Mouse (Mus musculus) heart, embryonic 13.5 days (tissue): ENCODE results near the gene Wdr77. TPM values are rescaled to one million over a fixed set of nuclear protein-coding genes. Genes with fewer than 3 reads are reported as not detected.
"Not testable (repeated sequence)": the region's sequence is repeated elsewhere in the genome, so short reads cannot be mapped to it uniquely, and the experiment has no call there.

Experiments
- ATAC-seq: fragments of 200-750 bp; cut with Nextera tagmentation; 2 replicates; pipeline ENCODE4 v1.8.0; 2017; ENCODE audit warnings: moderate TSS enrichment; ENCODE audit not compliant: insufficient number of reproducible peaks, low FRiP score, low TSS enrichment; ENCODE audit errors: extremely low read depth
- H3K27ac ChIP-seq: fragments of 300-500 bp; sonication (generic); replicated peaks from 2 replicates; pipeline ENCODE4 v1.5.1; 2015; ENCODE audit warnings: moderate library complexity, mild to moderate bottlenecking, inconsistent platforms
- H3K27me3 ChIP-seq: fragments of 300-500 bp; sonication (generic); replicated peaks from 2 replicates; pipeline ENCODE4 v1.6.1; 2015; ENCODE audit warnings: mild to moderate bottlenecking, inconsistent platforms
- H3K36me3 ChIP-seq: fragments of 300-500 bp; sonication (generic); 2 replicates; pipeline ENCODE4 v1.6.1; 2015; ENCODE audit warnings: mild to moderate bottlenecking, inconsistent platforms
- H3K4me1 ChIP-seq: fragments of 300-500 bp; sonication (generic); 2 replicates; pipeline ENCODE4 v1.6.1; 2015; ENCODE audit warnings: inconsistent platforms
- H3K4me2 ChIP-seq: fragments of 300-500 bp; sonication (generic); 2 replicates; pipeline ENCODE4 v1.6.1; 2015; ENCODE audit warnings: inconsistent platforms, mild to moderate bottlenecking, moderate library complexity
- H3K4me3 ChIP-seq: fragments of 300-500 bp; sonication (generic); 2 replicates; pipeline ENCODE4 v1.5.1; 2015; ENCODE audit warnings: moderate library complexity, mild to moderate bottlenecking, inconsistent platforms
- H3K9ac ChIP-seq: fragments of 300-500 bp; sonication (generic); 2 replicates; pipeline ENCODE4 v1.6.1; 2015; ENCODE audit warnings: inconsistent platforms, mild to moderate bottlenecking, moderate library complexity
- H3K9me3 ChIP-seq: fragments of 300-500 bp; sonication (generic); 2 replicates; pipeline ENCODE4 v1.6.1; 2016; ENCODE audit warnings: inconsistent platforms
- WGBS: fragments of 180-500 bp; shearing (Covaris S2); methylation state at CpG from one replicate; pipeline ENCODE4 v1.1.7; 2015; ENCODE audit warnings: mixed read lengths; 5-methylcytosine and 5-hydroxymethylcytosine counted together
- polyA plus RNA-seq: library from polyadenylated mRNA; unstranded; fragments of >200 nt; fragmentation: Nextera tagmentation; extraction: Ambion mirVana; gene quantifications from 2 replicates; pipeline ENCODE4 v1.2.1, GENCODE M21; 2015

Gene Wdr77
- polyA plus RNA-seq, 1 experiment from 2014 or later = 87.2 TPM

- peak overlapping the region; percentile 89 for H3K4me2 ChIP-seq
- peaks cover 39% of the 10 kb centered on the region for H3K4me1 ChIP-seq
- H3K9ac ChIP-seq = peak overlapping the region; percentile 100
- H3K4me3 ChIP-seq = peak overlapping the region; percentile 96
- H3K27ac ChIP-seq = peak overlapping the region; percentile 95
- no peaks in the 10 kb centered on the region for H3K27me3 ChIP-seq
- H3K36me3 ChIP-seq = peaks cover 56% of the 10 kb centered on the region
- no peaks in the 10 kb centered on the region for H3K9me3 ChIP-seq
- ATAC-seq = no peak
- WGBS = 35% methylated on average over 5 of the region's 5 CpGs
Observed at GRCm38 (mm10) chr3:105958204-105958603, 965 bp upstream of the Wdr77 start.

- Histone ChIP-seq H3K4me1 (peaks cover 39% of the 10 kb centered on the region), H3K4me2 (peak overlapping the region; percentile 94), H3K27ac (peak overlapping the region; percentile 62), H3K27me3 (no peaks in the 10 kb centered on the region), H3K4me3 (peak overlapping the region; percentile 96), H3K36me3 (peaks cover 57% of the 10 kb centered on the region), H3K9ac (peak overlapping the region; percentile 96), H3K9me3 (no peaks in the 10 kb centered on the region)
- under 1% methylated on average over 26 of the region's 26 CpGs for WGBS
- peak; percentile 59 for ATAC-seq
Observed at GRCm38 (mm10) chr3:105959585-105959984, 416 bp downstream of the Wdr77 start.

GRCm38 (mm10) chr3:105959999-105960398 lies 830 bp downstream of the Wdr77 start, which contains the start of gene Atp5f1:
TSS of gene Atp5f1 (minus strand) at chr3:105960099.
- WGBS = 4% methylated on average over 6 of the region's 6 CpGs

GRCm38 (mm10) chr3:105960700-105961099 lies 1.5 kb downstream of the Wdr77 start:
- H3K4me1 ChIP-seq = peaks cover 35% of the 10 kb centered on the region
- peak overlapping the region; percentile 94 for H3K4me2 ChIP-seq
- WGBS = 96% methylated on average over 2 of the region's 2 CpGs
- H3K27ac ChIP-seq = no peak overlapping the region
- no peak for ATAC-seq
- no peaks in the 10 kb centered on the region for H3K9me3 ChIP-seq
- peak overlapping the region; percentile 96 for H3K4me3 ChIP-seq
- H3K27me3 ChIP-seq = no peaks in the 10 kb centered on the region
- no peak overlapping the region for H3K9ac ChIP-seq
- peaks cover 61% of the 10 kb centered on the region for H3K36me3 ChIP-seq

More at GRCm38 (mm10) chr3:105959999-105960398, 830 bp downstream of the Wdr77 start, which contains the start of gene Atp5f1:
- Histone ChIP-seq H3K4me1 (peaks cover 35% of the 10 kb centered on the region), H3K4me2 (peak within 1 kb of the TSS; percentile 94), H3K4me3 (peak within 1 kb of the TSS; percentile 96), H3K36me3 (peaks cover 57% of the 10 kb centered on the region), H3K27ac (peak within 1 kb of the TSS; percentile 95), H3K9me3 (no peaks in the 10 kb centered on the region), H3K9ac (peak within 1 kb of the TSS; percentile 100), H3K27me3 (no peaks in the 10 kb centered on the region)
- ATAC-seq = no peak

- H3K27ac ChIP-seq = no peak overlapping the region
- no peak overlapping the region for H3K9ac ChIP-seq
- no peak overlapping the region for H3K4me2 ChIP-seq
- no peak overlapping the region for H3K4me3 ChIP-seq
- H3K27me3 ChIP-seq = no peaks in the 10 kb centered on the region
- ATAC-seq = no peak
- WGBS = 78% methylated on average over 5 of the region's 5 CpGs
- no peaks in the 10 kb centered on the region for H3K4me1 ChIP-seq
- peaks cover 42% of the 10 kb centered on the region for H3K36me3 ChIP-seq
- H3K9me3 ChIP-seq = no peaks in the 10 kb centered on the region
Observed at GRCm38 (mm10) chr3:105971831-105972446, 12.8 kb downstream of the Wdr77 start.

- Histone ChIP-seq H3K4me1 (no peaks in the 10 kb centered on the region), H3K9ac (no peak within 1 kb of the TSS), H3K36me3 (peaks cover 27% of the 10 kb centered on the region), H3K27me3 (no peaks in the 10 kb centered on the region), H3K4me3 (no peak within 1 kb of the TSS), H3K4me2 (no peak within 1 kb of the TSS), H3K27ac (no peak within 1 kb of the TSS), H3K9me3 (no peaks in the 10 kb centered on the region)
- WGBS = 82% methylated on average over 3 of the region's 3 CpGs
- no peak for ATAC-seq
Observed at GRCm38 (mm10) chr3:105973411-105973810, 14.2 kb downstream of the Wdr77 start, which contains the start of gene Ovgp1. TSS of gene Ovgp1 (plus strand) at chr3:105973711.

GRCm38 (mm10) chr3:105974174-105974573 lies 15.0 kb downstream of the Wdr77 start:
- Histone ChIP-seq H3K4me1 (no peaks in the 10 kb centered on the region), H3K9ac (no peak overlapping the region), H3K4me3 (no peak overlapping the region), H3K27me3 (no peaks in the 10 kb centered on the region), H3K27ac (no peak overlapping the region), H3K9me3 (no peaks in the 10 kb centered on the region), H3K4me2 (no peak overlapping the region), H3K36me3 (peaks cover 20% of the 10 kb centered on the region)
- no peak for ATAC-seq
- 81% methylated on average over 2 of the region's 2 CpGs for WGBS

GRCm38 (mm10) chr3:105989611-105990010 lies 30.4 kb downstream of the Wdr77 start:
- H3K9me3 ChIP-seq, H3K4me1 ChIP-seq, H3K4me3 ChIP-seq, H3K27ac ChIP-seq, H3K27me3 ChIP-seq, ATAC-seq, H3K4me2 ChIP-seq, H3K9ac ChIP-seq, H3K36me3 ChIP-seq: not testable (repeated sequence)
- 53% methylated on average over 5 of the region's 5 CpGs for WGBS

- no peak for ATAC-seq
- Histone ChIP-seq H3K27me3 (no peaks in the 10 kb centered on the region), H3K27ac (no peak overlapping the region), H3K9ac (no peak overlapping the region), H3K4me1 (no peaks in the 10 kb centered on the region), H3K9me3 (no peaks in the 10 kb centered on the region), H3K4me3 (no peak overlapping the region), H3K4me2 (no peak overlapping the region), H3K36me3 (no peaks in the 10 kb centered on the region)
- 25% methylated on average over 4 of the region's 4 CpGs for WGBS
Observed at GRCm38 (mm10) chr3:105991653-105992283, 32.6 kb downstream of the Wdr77 start.

GRCm38 (mm10) chr3:105994730-105995129 lies 35.6 kb downstream of the Wdr77 start:
- Histone ChIP-seq H3K4me3 (no peak overlapping the region), H3K27ac (no peak overlapping the region), H3K9ac (no peak overlapping the region), H3K4me2 (no peak overlapping the region), H3K9me3 (no peaks in the 10 kb centered on the region), H3K27me3 (no peaks in the 10 kb centered on the region), H3K36me3 (no peaks in the 10 kb centered on the region), H3K4me1 (no peaks in the 10 kb centered on the region)
- WGBS = 74% methylated on average over 2 of the region's 2 CpGs
- ATAC-seq = no peak

GRCm38 (mm10) chr3:106000707-106001375 lies 41.7 kb downstream of the Wdr77 start:
- WGBS = 17% methylated on average over 11 of the region's 11 CpGs
- H3K4me3 ChIP-seq = peak overlapping the region; percentile 37
- H3K4me2 ChIP-seq = peak overlapping the region; percentile 66
- ATAC-seq = no peak
- H3K9me3 ChIP-seq = no peaks in the 10 kb centered on the region
- H3K27me3 ChIP-seq = no peaks in the 10 kb centered on the region; the same call in 1 of the 2 replicates
- H3K36me3 ChIP-seq = no peaks in the 10 kb centered on the region
- peaks cover 9% of the 10 kb centered on the region for H3K4me1 ChIP-seq
- no peak overlapping the region for H3K9ac ChIP-seq
- H3K27ac ChIP-seq = no peak overlapping the region
